Mouse (Mus musculus): ENCODE measurements around the gene Arpc4.

DNA sequence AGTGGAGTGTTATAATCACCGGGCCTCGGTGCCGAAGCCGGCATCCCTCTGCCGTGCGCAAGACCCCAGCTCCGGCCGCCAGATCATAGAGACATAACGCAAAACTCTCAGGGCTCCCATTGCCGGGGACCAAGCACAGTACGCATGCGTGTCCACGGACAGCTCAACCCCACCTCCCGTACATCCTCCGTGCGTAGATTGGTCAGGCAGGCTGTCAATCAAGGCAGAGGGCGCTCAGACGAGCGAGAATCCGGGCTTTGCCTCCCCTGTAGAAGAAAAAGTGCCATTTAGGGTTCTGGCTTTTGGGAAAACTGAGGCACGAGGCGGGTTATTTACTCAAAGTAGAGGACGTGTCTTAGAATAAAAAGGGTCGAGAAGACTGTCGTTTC lies 41.3 kb downstream of the Arpc4 start, which contains the start of gene Rpusd3:
- TF ChIP-seq TAL1 (IDR thresholded peaks at IDR 0.05; ENCODE audit: low read length): no peak
- TF ChIP-seq GATA1 (IDR thresholded peaks at IDR 0.05; ENCODE audit: low read length): no peak
